Comparison of ENCODE assay signal across 13 mouse cellular contexts in genomic region chr11:4228463-4228862, GRCm38 (mm10). TPM values are rescaled to one million over a fixed set of nuclear protein-coding genes. Genes with fewer than 3 reads are reported as not detected.
DNase-seq lines count a peak whose midpoint lies in the region; ATAC-seq and TF ChIP-seq lines count a peak whose summit lies in the region.
"Had no signal": no experiment of that assay in that cellular context is flagged by ENCODE, and none has a peak within 500 bp of the region (broad histone marks: within the 10 kb centered on the region; RNA-seq: fewer than 3 reads in every experiment).

No protein-coding gene starts in this region.

- H3K4me1 ChIP-seq in heart, embryonic 11.5 days (ENCODE audit: control insufficient read depth, insufficient read depth, low read length) = 0 out of 2 replicates have a peak, but pooled peaks cover 2% of the 10 kb centered on the region
- peaks cover 90% of the 10 kb centered on the region for H3K4me1 ChIP-seq in liver, embryonic 13.5 days (replicated peaks)
- H3K4me1 ChIP-seq in liver, postnatal 0 days (ENCODE audit: insufficient read depth) = peaks cover 37% of the 10 kb centered on the region
- H3K4me1 ChIP-seq in forebrain, embryonic 10.5 days = peaks cover 9% of the 10 kb centered on the region
- no peaks in the 10 kb centered on the region for H3K4me1 ChIP-seq in forebrain, embryonic 12.5 days
- H3K4me1 ChIP-seq: neural tube, embryonic 12.5 days had no signal

- H3K9me3 ChIP-seq in heart, embryonic 11.5 days (replicated peaks; ENCODE audit: control insufficient read depth, low read length) = no peaks in the 10 kb centered on the region
- H3K9me3 ChIP-seq in liver, embryonic 13.5 days (replicated peaks) = no peaks in the 10 kb centered on the region
- H3K9me3 ChIP-seq in liver, postnatal 0 days (ENCODE audit: low read length) = no peaks in the 10 kb centered on the region
- H3K9me3 ChIP-seq in forebrain, embryonic 10.5 days = no peaks in the 10 kb centered on the region
- H3K9me3 ChIP-seq in forebrain, embryonic 12.5 days = no peaks in the 10 kb centered on the region
- H3K9me3 ChIP-seq: forebrain, embryonic 13.5 days; limb, embryonic 13.5 days; neural tube, embryonic 12.5 days had no signal

- no peak overlapping the region for H3K4me2 ChIP-seq in heart, embryonic 11.5 days
- H3K4me2 ChIP-seq in liver, embryonic 13.5 days = no peak overlapping the region
- H3K4me2 ChIP-seq in liver, postnatal 0 days (ENCODE audit: low read depth, low read length) = no peak overlapping the region
- H3K4me2 ChIP-seq in forebrain, embryonic 12.5 days = no peak overlapping the region
- H3K4me2 ChIP-seq: forebrain, embryonic 13.5 days; limb, embryonic 13.5 days; neural tube, embryonic 12.5 days had no signal

- TF ChIP-seq EP300 in liver, postnatal 0 days (IDR thresholded peaks at IDR 0.05; ENCODE audit: low read depth) = no peak

- H3K27me3 ChIP-seq in heart, embryonic 11.5 days (ENCODE audit: control insufficient read depth, insufficient read depth, low read length) = no peaks in the 10 kb centered on the region
- H3K27me3 ChIP-seq in liver, embryonic 13.5 days = no peaks in the 10 kb centered on the region
- no peaks in the 10 kb centered on the region for H3K27me3 ChIP-seq in liver, postnatal 0 days (ENCODE audit: insufficient read depth, low read length)
- no peaks in the 10 kb centered on the region for H3K27me3 ChIP-seq in forebrain, embryonic 10.5 days (ENCODE audit: poor library complexity, severe bottlenecking)
- no peaks in the 10 kb centered on the region for H3K27me3 ChIP-seq in forebrain, embryonic 12.5 days
- H3K27me3 ChIP-seq: forebrain, embryonic 13.5 days; limb, embryonic 13.5 days; neural tube, embryonic 12.5 days had no signal

- no peaks in the 10 kb centered on the region for H3K36me3 ChIP-seq in heart, embryonic 11.5 days (ENCODE audit: control insufficient read depth, insufficient read depth, low read length)
- H3K36me3 ChIP-seq in liver, embryonic 13.5 days = peaks cover 29% of the 10 kb centered on the region
- no peaks in the 10 kb centered on the region for H3K36me3 ChIP-seq in liver, postnatal 0 days (replicated peaks; ENCODE audit: insufficient read depth, low read length)
- H3K36me3 ChIP-seq in forebrain, embryonic 10.5 days (replicated peaks) = no peaks in the 10 kb centered on the region
- no peaks in the 10 kb centered on the region for H3K36me3 ChIP-seq in forebrain, embryonic 12.5 days (replicated peaks)
- H3K36me3 ChIP-seq: limb, embryonic 13.5 days; neural tube, embryonic 12.5 days had no signal

- peak; percentile 95 for DNase-seq in heart, adult 11 months
- no peak for DNase-seq in liver, embryonic 13.5 days
- DNase-seq in liver, postnatal 0 days = no peak
- DNase-seq in cerebellum, adult 18-20 months = peak; percentile 82 to 87
- DNase-seq in gastrocnemius, postnatal 14 days = peak; percentile 78
- no peak for DNase-seq in forebrain, embryonic 10.5 days (ENCODE audit: extremely low spot score, low spot score)
- DNase-seq: B cell, adult 2 months had no signal

- ATAC-seq in heart, embryonic 11.5 days (replicated peaks; ENCODE audit: insufficient number of reproducible peaks, low FRiP score, low TSS enrichment) = no peak
- no peak for ATAC-seq in liver, embryonic 13.5 days (ENCODE audit: low read depth)
- no peak for ATAC-seq in liver, postnatal 0 days
- ATAC-seq in forebrain, embryonic 12.5 days (ENCODE audit: low FRiP score) = no peak
- ATAC-seq: forebrain, embryonic 13.5 days had no signal

- TF ChIP-seq CTCF in liver, postnatal 0 days (IDR thresholded peaks at IDR 0.05; ENCODE audit: low read depth) = no peak

- no peak overlapping the region for H3K4me3 ChIP-seq in heart, embryonic 11.5 days (ENCODE audit: low read depth, low read length)
- no peak overlapping the region for H3K4me3 ChIP-seq in liver, embryonic 13.5 days (replicated peaks)
- H3K4me3 ChIP-seq in liver, postnatal 0 days (ENCODE audit: low read depth, low read length) = no peak overlapping the region
- H3K4me3 ChIP-seq in forebrain, embryonic 10.5 days = no peak overlapping the region
- H3K4me3 ChIP-seq in forebrain, embryonic 12.5 days (replicated peaks) = no peak overlapping the region
- H3K4me3 ChIP-seq: forebrain, embryonic 13.5 days; limb, embryonic 13.5 days; neural tube, embryonic 12.5 days had no signal

- 40% methylated on average over 8 of the region's 8 CpGs for WGBS in heart, embryonic 11.5 days (ENCODE audit: insufficient replicate concordance)
- 62% methylated on average over 8 of the region's 8 CpGs for WGBS in liver, embryonic 13.5 days (ENCODE audit: insufficient replicate concordance)
- 70% methylated on average over 8 of the region's 8 CpGs for WGBS in liver, postnatal 0 days (ENCODE audit: insufficient replicate concordance)
- WGBS in forebrain, embryonic 10.5 days = 64% methylated on average over 8 of the region's 8 CpGs
- WGBS in forebrain, embryonic 12.5 days = 64% methylated on average over 8 of the region's 8 CpGs

- H3K27ac ChIP-seq in heart, embryonic 11.5 days (ENCODE audit: low read depth, low read length) = no peak overlapping the region
- H3K27ac ChIP-seq in liver, embryonic 13.5 days = peak overlapping the region; percentile 65; the same call in 1 of the 2 replicates
- no peak overlapping the region for H3K27ac ChIP-seq in liver, postnatal 0 days (ENCODE audit: low read depth)
- H3K27ac ChIP-seq in forebrain, embryonic 10.5 days = no peak overlapping the region
- no peak overlapping the region for H3K27ac ChIP-seq in forebrain, embryonic 12.5 days
- H3K27ac ChIP-seq: forebrain, embryonic 13.5 days; limb, embryonic 13.5 days; neural tube, embryonic 12.5 days had no signal

- no peak overlapping the region for H3K9ac ChIP-seq in heart, embryonic 11.5 days (ENCODE audit: low read depth, low read length)
- H3K9ac ChIP-seq in liver, embryonic 13.5 days = peak overlapping the region; percentile 33; the same call in 1 of the 2 replicates
- H3K9ac ChIP-seq in liver, postnatal 0 days (replicated peaks) = no peak overlapping the region
- no peak overlapping the region for H3K9ac ChIP-seq in forebrain, embryonic 12.5 days
- H3K9ac ChIP-seq: forebrain, embryonic 13.5 days; limb, embryonic 13.5 days; neural tube, embryonic 12.5 days had no signal

- intact Hi-C loops in gastrocnemius, postnatal 14 days (cut with DNase I; ENCODE audit: low total_unique reads) = no loop called here

RNA-seq across cellular contexts. Expression of gene Osm, which starts 7.8 kb away (rescaled TPM):
- 0.10 and 0.11 TPM in 2 replicates for polyA plus RNA-seq in heart, embryonic 11.5 days (2014; fragmentation: Nextera tagmentation; extraction: Ambion mirVana)
- 0.51 and 0.60 TPM in 2 replicates for polyA plus RNA-seq in liver, embryonic 13.5 days (2015; fragmentation: Nextera tagmentation; extraction: Ambion mirVana)
- polyA plus RNA-seq in liver, postnatal 0 days (2015; fragmentation: Nextera tagmentation; extraction: Ambion mirVana) = 0.58 and 1.3 TPM in 2 replicates
- total RNA-seq in gastrocnemius, postnatal 14 days (2021) = not detected
- polyA plus RNA-seq in forebrain, embryonic 10.5 days (2016; fragmentation: Nextera tagmentation; extraction: Ambion mirVana) = 0.06 TPM in 1 of 2 replicates, not detected in the other
- not detected in 2 replicates for polyA plus RNA-seq in forebrain, embryonic 12.5 days (2016; fragmentation: Nextera tagmentation; extraction: Ambion mirVana)
- total RNA-seq: layer of hippocampus, adult 18-20 months had no signal
- polyA plus RNA-seq: forebrain, embryonic 13.5 days; neural tube, embryonic 12.5 days had no signal

RNA-seq across cellular contexts. Expression of gene Castor1, which starts 10.4 kb away (rescaled TPM):
- polyA plus RNA-seq in heart, embryonic 11.5 days (2014; fragmentation: Nextera tagmentation; extraction: Ambion mirVana) = 2.2 and 2.5 TPM in 2 replicates
- polyA plus RNA-seq in liver, embryonic 13.5 days (2015; fragmentation: Nextera tagmentation; extraction: Ambion mirVana) = 1.9 and 2.1 TPM in 2 replicates
- polyA plus RNA-seq in liver, postnatal 0 days (2015; fragmentation: Nextera tagmentation; extraction: Ambion mirVana) = 1.8 and 2.0 TPM in 2 replicates
- 1 to 10 TPM; 4.3 to 8.9 TPM for total RNA-seq in gastrocnemius, postnatal 14 days (2021)
- polyA plus RNA-seq in forebrain, embryonic 10.5 days (2016; fragmentation: Nextera tagmentation; extraction: Ambion mirVana) = 1.9 and 2.6 TPM in 2 replicates
- 1.8 and 2.2 TPM in 2 replicates for polyA plus RNA-seq in forebrain, embryonic 12.5 days (2016; fragmentation: Nextera tagmentation; extraction: Ambion mirVana)

RNA-seq across cellular contexts. Expression of gene Lif, which starts 28.9 kb away (rescaled TPM):
- polyA plus RNA-seq in heart, embryonic 11.5 days (2014; fragmentation: Nextera tagmentation; extraction: Ambion mirVana) = 0.06 and 0.11 TPM in 2 replicates
- 0.02 TPM in 1 of 2 replicates, not detected in the other for polyA plus RNA-seq in liver, embryonic 13.5 days (2015; fragmentation: Nextera tagmentation; extraction: Ambion mirVana)
- not detected in 2 replicates for polyA plus RNA-seq in liver, postnatal 0 days (2015; fragmentation: Nextera tagmentation; extraction: Ambion mirVana)
- total RNA-seq in gastrocnemius, postnatal 14 days (2021) = under 1 TPM; 0.24 to 0.45 TPM
- polyA plus RNA-seq in forebrain, embryonic 10.5 days (2016; fragmentation: Nextera tagmentation; extraction: Ambion mirVana) = 0.11 TPM in 1 of 2 replicates, not detected in the other
- polyA plus RNA-seq in forebrain, embryonic 12.5 days (2016; fragmentation: Nextera tagmentation; extraction: Ambion mirVana) = 0.06 TPM in 1 of 2 replicates, not detected in the other
- polyA plus RNA-seq: neural tube, embryonic 12.5 days had no signal

RNA-seq across cellular contexts. Expression of gene Tbc1d10a, which starts 41.9 kb away (rescaled TPM):
- 8.5 and 10.1 TPM in 2 replicates for polyA plus RNA-seq in heart, embryonic 11.5 days (2014; fragmentation: Nextera tagmentation; extraction: Ambion mirVana)
- polyA plus RNA-seq in liver, embryonic 13.5 days (2015; fragmentation: Nextera tagmentation; extraction: Ambion mirVana) = 6.0 and 6.2 TPM in 2 replicates
- polyA plus RNA-seq in liver, postnatal 0 days (2015; fragmentation: Nextera tagmentation; extraction: Ambion mirVana) = 5.6 and 7.0 TPM in 2 replicates
- total RNA-seq in gastrocnemius, postnatal 14 days (2021) = 1 to 10 TPM; 5.3 to 5.4 TPM
- 24.4 and 25.4 TPM in 2 replicates for polyA plus RNA-seq in forebrain, embryonic 10.5 days (2016; fragmentation: Nextera tagmentation; extraction: Ambion mirVana)
- polyA plus RNA-seq in forebrain, embryonic 12.5 days (2016; fragmentation: Nextera tagmentation; extraction: Ambion mirVana) = 22.3 and 26.7 TPM in 2 replicates

Comparison
In these comparisons a context has a peak if more than half of its experiments do, and no peak if none do; other contexts are left out.
1. DNase-seq: peak in heart, adult 11 months (single experiment), cerebellum, adult 18-20 months (2 of 2) and gastrocnemius, postnatal 14 days (single experiment); none in liver, embryonic 13.5 days (single experiment), liver, postnatal 0 days (single experiment) and forebrain, embryonic 10.5 days (single experiment).